Mouse (Mus musculus): ENCODE data around the gene Ephx1. TPM values are rescaled to one million over a fixed set of nuclear protein-coding genes. Genes with fewer than 3 reads are reported as not detected.

Gene Ephx1
- total and polyA plus RNA-seq, 2 experiments from 2014 or later: 6.9 to 10.2 TPM

GRCm38 (mm10) chr1:180933659-180934058 is 87.0 kb downstream of the Ephx1 start:
- 36% methylated on average over 6 of the region's 6 CpGs for WGBS
- Histone ChIP-seq H3K36me3 (replicated peaks; ENCODE audit: control insufficient read depth, insufficient read depth, low read length) (no peaks in the 10 kb centered on the region), H3K4me3 (ENCODE audit: low read depth, low read length) (no peak overlapping the region), H3K27ac (ENCODE audit: low read depth) (no peak overlapping the region), H3K4me2 (ENCODE audit: low read depth, low read length) (no peak overlapping the region), H3K27me3 (ENCODE audit: control insufficient read depth, insufficient read depth, low read length) (peaks cover 28% of the 10 kb centered on the region), H3K9ac (replicated peaks; ENCODE audit: low read depth, low read length) (no peak overlapping the region), H3K4me1 (ENCODE audit: control insufficient read depth, insufficient read depth) (peaks cover 3% of the 10 kb centered on the region; the same call in 1 of the 2 replicates), H3K9me3 (replicated peaks; ENCODE audit: control insufficient read depth, low read length) (no peaks in the 10 kb centered on the region)
- TF ChIP-seq EP300 (IDR thresholded peaks at IDR 0.05; ENCODE audit: low read depth): no peak
- no peak for TF ChIP-seq CTCF (IDR thresholded peaks at IDR 0.05; ENCODE audit: low read depth)
- no peak for DNase-seq (ENCODE audit: low spot score)
- ATAC-seq (ENCODE audit: insufficient read depth, low read depth): no peak

GRCm38 (mm10) chr1:180931106-180931505 is 89.6 kb downstream of the Ephx1 start:
- Histone ChIP-seq H3K9me3 (replicated peaks; ENCODE audit: control insufficient read depth, low read length) (no peaks in the 10 kb centered on the region), H3K4me1 (ENCODE audit: control insufficient read depth, insufficient read depth) (no peaks in the 10 kb centered on the region), H3K4me3 (ENCODE audit: low read depth, low read length) (no peak overlapping the region), H3K27ac (ENCODE audit: low read depth) (no peak overlapping the region), H3K9ac (replicated peaks; ENCODE audit: low read depth, low read length) (no peak overlapping the region), H3K36me3 (replicated peaks; ENCODE audit: control insufficient read depth, insufficient read depth, low read length) (no peaks in the 10 kb centered on the region), H3K27me3 (ENCODE audit: control insufficient read depth, insufficient read depth, low read length) (peaks cover 23% of the 10 kb centered on the region), H3K4me2 (ENCODE audit: low read depth, low read length) (no peak overlapping the region)
- TF ChIP-seq EP300 (IDR thresholded peaks at IDR 0.05; ENCODE audit: low read depth) (no peak), CTCF (IDR thresholded peaks at IDR 0.05; ENCODE audit: low read depth) (no peak)
- DNase-seq (ENCODE audit: low spot score) (no peak), ATAC-seq (ENCODE audit: insufficient read depth, low read depth) (no peak)
- WGBS: 48% methylated on average over 3 of the region's 3 CpGs

GRCm38 (mm10) chr1:180929599-180929998 is 91.1 kb downstream of the Ephx1 start:
- Histone ChIP-seq H3K9ac (replicated peaks; ENCODE audit: low read depth, low read length) (no peak overlapping the region), H3K4me3 (ENCODE audit: low read depth, low read length) (no peak overlapping the region), H3K27ac (ENCODE audit: low read depth) (no peak overlapping the region), H3K36me3 (replicated peaks; ENCODE audit: control insufficient read depth, insufficient read depth, low read length) (no peaks in the 10 kb centered on the region), H3K9me3 (replicated peaks; ENCODE audit: control insufficient read depth, low read length) (no peaks in the 10 kb centered on the region), H3K4me2 (ENCODE audit: low read depth, low read length) (no peak overlapping the region), H3K27me3 (ENCODE audit: control insufficient read depth, insufficient read depth, low read length) (peaks cover 8% of the 10 kb centered on the region), H3K4me1 (ENCODE audit: control insufficient read depth, insufficient read depth) (no peaks in the 10 kb centered on the region)
- 27% methylated on average over 2 of the region's 2 CpGs for WGBS
- no peak for TF ChIP-seq EP300 (IDR thresholded peaks at IDR 0.05; ENCODE audit: low read depth)
- no peak for TF ChIP-seq CTCF (IDR thresholded peaks at IDR 0.05; ENCODE audit: low read depth)
- no peak for ATAC-seq (ENCODE audit: insufficient read depth, low read depth)
- DNase-seq (ENCODE audit: low spot score): no peak

GRCm38 (mm10) chr1:180926286-180926685 is 94.4 kb downstream of the Ephx1 start:
- Histone ChIP-seq H3K27ac (ENCODE audit: low read depth) (no peak overlapping the region), H3K9me3 (replicated peaks; ENCODE audit: control insufficient read depth, low read length) (no peaks in the 10 kb centered on the region), H3K9ac (replicated peaks; ENCODE audit: low read depth, low read length) (no peak overlapping the region), H3K4me1 (ENCODE audit: control insufficient read depth, insufficient read depth) (no peaks in the 10 kb centered on the region), H3K4me3 (ENCODE audit: low read depth, low read length) (no peak overlapping the region), H3K4me2 (ENCODE audit: low read depth, low read length) (no peak overlapping the region), H3K36me3 (replicated peaks; ENCODE audit: control insufficient read depth, insufficient read depth, low read length) (no peaks in the 10 kb centered on the region), H3K27me3 (ENCODE audit: control insufficient read depth, insufficient read depth, low read length) (no peaks in the 10 kb centered on the region)
- 63% methylated on average over 4 of the region's 4 CpGs for WGBS
- DNase-seq (ENCODE audit: low spot score): no peak
- ATAC-seq (ENCODE audit: insufficient read depth, low read depth): no peak
- TF ChIP-seq EP300 (IDR thresholded peaks at IDR 0.05; ENCODE audit: low read depth) (no peak), CTCF (IDR thresholded peaks at IDR 0.05; ENCODE audit: low read depth) (no peak)

Other genes starting within 250 kb of the Ephx1 start
- gene H3f3a, start 207.0 kb downstream of the Ephx1 start, total RNA-seq (2014; rRNA removed; ENCODE audit: low replicate concordance): 1,123 and 1,337 TPM in 2 replicates
- 1,661 and 1,734 TPM in 2 replicates for gene H3f3a, start 207.0 kb downstream of the Ephx1 start, polyA plus RNA-seq (2015; fragmentation: Nextera tagmentation; extraction: Ambion mirVana)
- 9.8 and 16.9 TPM in 2 replicates for gene Sde2, start 169.8 kb downstream of the Ephx1 start, total RNA-seq (2014; rRNA removed; ENCODE audit: low replicate concordance)
- gene Sde2, start 169.8 kb downstream of the Ephx1 start, polyA plus RNA-seq (2015; fragmentation: Nextera tagmentation; extraction: Ambion mirVana): 14.4 and 15.8 TPM in 2 replicates
- not detected in 2 replicates for gene Lefty2, start 127.8 kb downstream of the Ephx1 start, total RNA-seq (2014; rRNA removed; ENCODE audit: low replicate concordance)
- gene Lefty2, start 127.8 kb downstream of the Ephx1 start, polyA plus RNA-seq (2015; fragmentation: Nextera tagmentation; extraction: Ambion mirVana): 0.05 and 0.07 TPM in 2 replicates
- gene Pycr2, start 116.6 kb downstream of the Ephx1 start, total RNA-seq (2014; rRNA removed; ENCODE audit: low replicate concordance): 33.0 and 36.4 TPM in 2 replicates
- gene Pycr2, start 116.6 kb downstream of the Ephx1 start, polyA plus RNA-seq (2015; fragmentation: Nextera tagmentation; extraction: Ambion mirVana): 34.1 and 35.5 TPM in 2 replicates
- gene Lefty1, start 85.9 kb downstream of the Ephx1 start, total RNA-seq (2014; rRNA removed; ENCODE audit: low replicate concordance): 1.2 and 1.3 TPM in 2 replicates
- gene Lefty1, start 85.9 kb downstream of the Ephx1 start, polyA plus RNA-seq (2015; fragmentation: Nextera tagmentation; extraction: Ambion mirVana): 1.6 and 1.7 TPM in 2 replicates
- 17.2 and 30.5 TPM in 2 replicates for gene Tmem63a, start 78.6 kb downstream of the Ephx1 start, total RNA-seq (2014; rRNA removed; ENCODE audit: low replicate concordance)
- 8.5 and 9.6 TPM in 2 replicates for gene Tmem63a, start 78.6 kb downstream of the Ephx1 start, polyA plus RNA-seq (2015; fragmentation: Nextera tagmentation; extraction: Ambion mirVana)
- not detected in 2 replicates for gene 9130409I23Rik, start 30.3 kb upstream of the Ephx1 start, total RNA-seq (2014; rRNA removed; ENCODE audit: low replicate concordance)
- gene 9130409I23Rik, start 30.3 kb upstream of the Ephx1 start, polyA plus RNA-seq (2015; fragmentation: Nextera tagmentation; extraction: Ambion mirVana): not detected in 2 replicates
- 8.4 and 13.9 TPM in 2 replicates for gene Nvl, start 123.3 kb upstream of the Ephx1 start, total RNA-seq (2014; rRNA removed; ENCODE audit: low replicate concordance)
- 8.3 and 8.8 TPM in 2 replicates for gene Nvl, start 123.3 kb upstream of the Ephx1 start, polyA plus RNA-seq (2015; fragmentation: Nextera tagmentation; extraction: Ambion mirVana)
- 26.2 and 60.1 TPM in 2 replicates for gene Cnih4, start 123.8 kb upstream of the Ephx1 start, total RNA-seq (2014; rRNA removed; ENCODE audit: low replicate concordance)
- gene Cnih4, start 123.8 kb upstream of the Ephx1 start, polyA plus RNA-seq (2015; fragmentation: Nextera tagmentation; extraction: Ambion mirVana): 123 and 136 TPM in 2 replicates
- gene Wdr26, start 191.1 kb upstream of the Ephx1 start, total RNA-seq (2014; rRNA removed; ENCODE audit: low replicate concordance): 37.4 and 46.2 TPM in 2 replicates
- gene Wdr26, start 191.1 kb upstream of the Ephx1 start, polyA plus RNA-seq (2015; fragmentation: Nextera tagmentation; extraction: Ambion mirVana): 34.8 and 38.6 TPM in 2 replicates